Mouse (Mus musculus) ES-Bruce4 (cell line): ENCODE data around the gene Pgs1.

ENCODE experiments used
- CTCF ChIP-seq: IDR thresholded peaks from one replicate; pipeline ENCODE4 v1.8.1; 2011; ENCODE audit warnings: low read depth, low read length
- EP300 ChIP-seq: IDR thresholded peaks from 2 replicates; pipeline ENCODE4 v1.6.1; 2011; ENCODE audit warnings: low read depth, low read length; ENCODE audit not compliant: insufficient read depth

DNA sequence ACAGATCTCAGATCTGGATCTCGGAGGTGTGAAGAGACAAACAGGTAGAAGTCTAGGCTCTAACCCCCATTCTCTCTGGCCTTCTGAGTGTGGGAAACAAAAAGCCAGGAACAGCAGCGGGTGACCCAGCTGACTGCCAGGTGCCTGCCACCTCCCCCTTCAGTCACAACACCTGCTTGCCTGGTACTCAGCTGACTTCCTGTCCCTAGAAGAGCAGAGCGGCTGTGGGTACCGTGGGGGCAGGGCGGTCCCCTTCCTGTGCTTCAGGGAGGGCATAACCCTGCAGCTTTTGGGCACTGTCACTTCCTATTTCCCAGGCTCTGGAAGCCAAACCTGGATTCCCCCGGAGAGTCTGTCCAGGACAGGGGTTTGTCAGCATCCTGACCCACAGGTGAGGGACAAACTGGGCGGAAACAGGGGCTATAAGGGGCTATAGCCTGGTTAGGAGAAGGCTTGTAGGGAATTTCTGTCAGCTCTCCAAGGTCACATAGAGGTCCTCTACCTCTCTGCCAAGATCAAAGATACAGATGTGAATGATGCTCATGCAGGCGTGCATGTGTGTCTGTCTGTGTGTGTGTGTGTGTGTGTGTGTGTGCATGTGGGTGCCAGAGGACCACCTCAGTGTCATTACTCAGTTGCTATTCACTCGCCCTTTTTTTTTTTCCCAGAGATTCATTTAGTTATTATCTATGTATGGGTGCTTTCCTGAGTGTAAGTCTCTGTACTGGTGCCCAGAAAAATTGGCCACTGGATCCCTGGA, 33.7 kb upstream of the Pgs1 start:
- TF ChIP-seq CTCF (no peak), EP300 (0 out of 2 replicates have a peak, but pooled peaks have one; percentile 40)
